Mouse (Mus musculus): ENCODE data around the gene Disp1.

Gene Disp1

DNA sequence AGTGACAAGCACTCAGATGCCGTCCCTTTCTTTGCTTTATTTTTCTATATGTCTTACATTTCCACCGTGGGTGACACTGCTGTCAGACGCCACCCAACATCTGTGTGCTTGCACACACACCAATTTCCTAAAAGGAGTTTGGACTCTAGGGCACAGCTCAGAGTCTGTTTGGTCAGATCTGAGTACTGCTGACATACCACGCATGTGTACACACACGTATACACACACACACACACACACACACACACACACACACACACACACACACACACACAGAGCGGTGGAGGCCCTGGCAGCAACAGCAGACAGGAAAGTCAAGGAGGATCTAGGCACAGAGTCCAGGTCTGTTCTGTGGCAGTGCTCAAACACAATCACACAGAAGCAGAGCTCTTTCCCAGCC, 61.1 kb downstream of the Disp1 start:
- DNase-seq, result no peak

- DNase-seq, result peak; percentile 49
These were observed 62.1 kb downstream of the Disp1 start for GRCm38 (mm10) chr1:183159183-183159582.

GRCm38 (mm10) chr1:183155600-183155999, 65.7 kb downstream of the Disp1 start:
- DNase-seq, result peak; percentile 97

DNA sequence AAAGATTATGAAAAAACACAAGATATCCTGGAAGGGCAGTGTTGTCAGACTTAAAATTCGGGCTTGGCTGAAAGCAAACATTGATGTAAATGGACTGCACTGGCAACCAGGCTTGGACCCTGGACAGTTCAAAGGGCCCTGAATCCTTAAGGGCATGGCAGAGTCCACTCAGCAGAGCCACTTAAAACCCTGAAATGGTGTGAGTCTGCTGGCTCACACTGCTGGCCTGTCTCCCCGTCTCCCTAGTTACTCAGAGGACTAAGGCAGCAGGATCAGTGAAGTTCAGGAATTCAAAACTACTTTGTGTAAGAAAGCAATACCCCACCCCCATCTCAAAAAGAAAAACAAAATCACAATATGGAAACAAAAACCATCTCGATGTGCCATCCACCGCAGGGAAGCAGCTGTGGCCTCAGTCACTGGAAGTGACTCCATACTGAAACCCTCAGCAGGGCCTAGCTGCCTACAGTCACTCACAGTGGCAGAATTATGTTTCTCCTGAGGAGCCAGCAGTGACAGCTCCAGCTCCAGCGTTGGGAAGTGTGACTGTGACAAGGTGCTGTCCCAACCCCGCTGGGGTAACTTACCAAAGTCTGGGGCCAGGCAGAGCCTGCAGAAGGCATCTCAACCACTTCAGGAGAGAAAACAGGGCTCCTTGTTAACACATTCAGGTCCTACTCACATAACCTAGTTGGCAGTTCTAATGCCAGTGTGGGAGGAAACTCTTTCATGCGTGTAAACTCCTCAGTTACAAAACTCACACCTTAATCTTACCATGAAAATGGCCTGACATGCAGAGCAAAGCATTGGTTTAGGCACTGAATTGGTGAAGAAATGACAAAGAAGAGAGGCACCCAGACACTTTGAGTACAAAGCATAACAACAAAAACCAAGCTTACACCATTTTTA, 66.8 kb downstream of the Disp1 start:
- DNase-seq, result peak; percentile 87

- no peak for DNase-seq
These were observed 68.0 kb downstream of the Disp1 start for GRCm38 (mm10) chr1:183153354-183153753.

DNA sequence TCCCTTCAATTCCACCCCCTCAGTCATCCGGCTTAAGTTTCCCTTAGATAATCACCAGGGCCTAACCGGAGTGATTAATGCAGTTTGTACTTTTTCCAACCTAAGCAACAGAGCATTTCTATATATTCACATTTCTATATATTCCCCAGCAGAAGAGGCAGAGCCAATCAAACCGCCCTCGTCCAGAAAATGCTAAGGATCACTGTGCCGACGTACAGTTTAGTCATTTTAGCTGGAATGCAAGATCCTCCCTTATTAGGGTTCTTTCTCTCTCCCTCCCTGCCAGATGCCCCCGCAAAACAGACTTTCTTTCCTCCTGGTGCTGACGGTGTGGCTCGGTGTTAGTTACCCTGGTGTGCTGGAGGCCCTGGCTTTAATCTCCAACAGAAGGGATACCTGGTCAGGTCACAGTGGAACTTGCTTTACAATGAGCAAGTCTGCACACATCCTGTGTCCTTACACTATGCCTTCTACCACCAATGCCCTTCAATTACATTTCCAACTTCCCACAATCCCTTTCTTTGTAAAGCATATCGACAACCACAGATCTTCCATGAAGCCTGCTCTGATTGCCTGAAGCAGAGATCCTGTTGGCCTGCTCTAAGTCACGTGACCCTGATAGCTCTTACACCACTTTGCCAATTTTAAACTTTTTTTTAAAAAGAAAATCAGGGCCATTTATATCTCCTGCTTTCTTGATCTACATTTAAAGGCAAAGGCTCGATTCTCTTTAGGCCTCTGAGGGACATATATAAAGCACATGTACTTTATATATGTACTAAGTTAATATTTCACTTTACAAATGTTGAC, 69.6 kb downstream of the Disp1 start:
- DNase-seq, result peak; percentile 80

DNA sequence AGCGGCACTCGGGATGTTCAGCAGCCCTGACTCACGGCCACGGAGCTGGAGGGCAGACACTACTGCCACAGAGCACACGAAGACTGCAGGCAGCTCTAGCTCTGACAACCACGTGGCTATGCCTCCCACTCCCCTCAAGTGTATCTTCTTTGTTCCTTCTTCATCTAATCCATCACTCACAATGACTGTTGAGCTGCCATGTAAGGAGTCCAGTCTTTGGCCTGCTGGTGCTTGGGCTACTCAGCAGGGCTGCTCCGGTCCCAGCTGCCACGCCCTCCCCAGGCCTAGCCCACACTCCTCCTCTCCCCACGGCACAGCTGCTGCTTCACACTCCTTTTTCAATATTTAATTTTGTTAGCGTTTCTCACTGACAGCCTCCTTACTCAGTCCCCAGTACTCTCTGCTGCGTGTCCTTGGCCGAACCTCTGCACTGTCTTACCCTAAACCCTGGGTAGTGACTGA, 70.9 kb downstream of the Disp1 start:
- peak; percentile 88 for DNase-seq

- peak; percentile 55 for DNase-seq
These were observed 71.7 kb downstream of the Disp1 start for GRCm38 (mm10) chr1:183149571-183150105.

DNA sequence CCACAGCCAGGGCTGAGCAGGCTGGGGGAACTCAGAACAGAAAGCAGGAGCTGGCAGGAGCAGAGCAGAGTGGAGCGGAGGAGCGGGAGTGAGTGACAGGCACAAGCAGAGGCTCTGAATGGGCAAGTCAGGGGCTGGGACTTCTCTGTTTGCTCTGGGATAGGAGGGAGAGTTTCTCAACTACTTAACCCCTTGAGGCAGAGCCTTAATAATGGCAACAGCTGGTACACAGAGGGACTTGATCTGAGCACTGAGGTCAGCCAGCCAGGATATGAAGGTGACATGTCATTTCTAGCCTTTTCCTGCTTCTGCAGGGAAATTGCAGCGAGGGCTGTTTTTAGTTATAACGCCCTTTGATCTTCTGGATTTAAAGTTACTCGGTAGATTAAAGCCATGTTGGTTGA, 73.9 kb downstream of the Disp1 start:
- peak; percentile 98 for DNase-seq

DNA sequence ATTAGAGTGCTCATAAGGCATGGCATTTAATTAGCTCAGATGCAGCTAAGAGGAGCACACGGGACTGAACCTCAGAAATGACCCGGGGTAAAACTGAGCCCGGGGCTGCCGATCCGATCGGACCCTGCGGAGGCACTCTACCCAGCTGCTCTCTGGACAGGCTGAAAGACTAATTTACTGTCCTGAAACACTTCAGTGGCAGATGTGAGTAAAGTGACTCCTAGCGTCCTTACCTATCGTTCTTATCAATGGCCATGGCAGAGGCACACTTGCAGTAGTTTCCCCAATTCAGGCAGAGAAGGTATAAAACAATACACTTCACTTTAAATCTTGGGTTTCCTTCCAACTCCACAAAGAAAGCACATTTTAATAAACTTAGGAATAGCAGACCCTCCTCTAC, 74.5 kb downstream of the Disp1 start:
- peak; percentile 87 for DNase-seq

- DNase-seq, result peak; percentile 87
These were observed 75.1 kb downstream of the Disp1 start for GRCm38 (mm10) chr1:183146102-183146735.

DNA sequence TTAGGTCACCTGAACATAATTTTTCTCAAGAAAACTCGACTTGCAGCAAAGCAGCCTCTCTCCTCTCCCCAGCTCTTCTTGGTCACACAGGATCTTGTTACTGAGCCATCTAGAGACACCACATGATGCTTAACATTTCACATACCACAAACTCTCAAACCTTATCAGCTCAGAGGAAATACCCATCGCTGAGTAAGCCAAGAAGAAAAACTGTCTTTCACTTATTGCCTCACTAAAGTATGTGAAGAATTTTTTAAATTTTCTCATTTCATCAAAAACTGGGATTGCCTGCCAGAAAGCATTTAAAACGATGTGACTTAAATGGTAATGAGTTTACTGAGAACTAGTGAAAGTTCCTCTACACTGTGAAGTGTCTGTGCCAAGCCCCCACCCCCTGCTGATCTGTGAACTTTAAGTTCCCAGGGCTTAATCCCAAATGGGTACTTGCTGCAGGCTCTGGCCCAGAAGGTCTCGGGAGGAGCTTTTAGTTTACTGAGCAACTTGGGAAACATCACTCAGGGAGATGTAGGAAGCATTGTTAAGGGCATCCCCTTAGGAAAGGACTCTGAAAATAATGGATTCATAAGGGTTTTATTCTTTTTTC, 76.6 kb downstream of the Disp1 start:
- DNase-seq, result peak; percentile 78

DNA sequence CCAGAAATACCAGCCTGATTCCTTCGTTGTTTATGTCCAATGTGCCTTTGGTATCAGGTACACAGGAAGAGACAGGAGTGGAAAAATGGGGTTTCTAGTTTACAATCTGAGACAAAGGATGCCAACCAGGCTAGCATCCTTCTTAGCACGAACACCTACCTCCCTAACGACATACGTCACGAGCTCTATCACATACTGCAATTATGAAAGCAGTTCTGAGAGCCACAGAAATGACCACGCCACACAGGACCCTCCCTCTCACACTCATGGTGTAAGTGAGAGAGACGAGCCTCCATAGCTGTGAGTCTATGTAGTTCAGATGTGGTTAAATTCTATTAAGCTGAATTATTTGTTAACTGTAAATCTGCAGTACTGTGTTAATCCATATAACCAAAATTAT, 78.1 kb downstream of the Disp1 start:
- peak; percentile 70 for DNase-seq

GRCm38 (mm10) chr1:183142566-183142965, 78.8 kb downstream of the Disp1 start:
- peak; percentile 70 for DNase-seq

DNA sequence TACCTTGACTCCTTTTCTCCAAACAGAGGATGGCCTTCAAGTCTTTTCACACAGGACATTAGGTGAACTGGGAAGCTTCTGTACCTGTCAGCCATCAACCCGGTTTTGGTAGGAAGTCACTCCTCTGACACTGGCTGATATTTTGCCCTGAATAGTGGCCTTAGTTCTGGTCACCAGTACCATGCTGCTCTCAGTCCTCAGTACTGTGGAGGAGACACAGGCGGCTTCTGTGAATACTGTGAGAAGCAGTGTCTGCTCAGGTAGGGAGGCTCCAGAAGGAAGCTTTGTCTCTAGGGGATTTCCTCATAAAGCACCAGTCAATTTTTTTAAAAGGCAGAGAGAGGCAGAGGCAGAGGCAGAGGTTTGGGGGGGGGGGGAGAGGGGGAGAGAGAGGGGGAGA, 80.0 kb downstream of the Disp1 start:
- peak; percentile 46 for DNase-seq

- DNase-seq, result peak; percentile 87
These were observed 80.6 kb downstream of the Disp1 start for GRCm38 (mm10) chr1:183140511-183141268.

DNA sequence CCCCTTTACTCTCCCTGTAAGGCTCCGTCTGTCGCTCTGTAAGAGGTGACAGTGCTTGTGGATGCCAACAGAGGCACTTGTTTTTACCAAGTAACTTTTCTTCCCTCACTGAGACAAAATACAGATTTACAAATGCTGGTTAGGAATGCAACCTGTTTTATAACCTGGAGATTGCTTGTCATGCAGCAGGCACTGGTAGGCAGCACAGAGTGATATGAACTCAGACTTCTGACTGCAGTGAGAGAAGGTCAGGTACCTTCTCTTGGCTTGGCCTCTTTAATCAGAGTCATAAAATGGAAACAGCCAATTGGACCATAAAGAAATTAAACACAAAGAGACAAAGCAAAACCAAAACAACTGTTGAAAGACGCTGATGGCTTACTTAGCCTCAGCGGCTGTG, 83.2 kb downstream of the Disp1 start:
- peak; percentile 51 for DNase-seq

DNA sequence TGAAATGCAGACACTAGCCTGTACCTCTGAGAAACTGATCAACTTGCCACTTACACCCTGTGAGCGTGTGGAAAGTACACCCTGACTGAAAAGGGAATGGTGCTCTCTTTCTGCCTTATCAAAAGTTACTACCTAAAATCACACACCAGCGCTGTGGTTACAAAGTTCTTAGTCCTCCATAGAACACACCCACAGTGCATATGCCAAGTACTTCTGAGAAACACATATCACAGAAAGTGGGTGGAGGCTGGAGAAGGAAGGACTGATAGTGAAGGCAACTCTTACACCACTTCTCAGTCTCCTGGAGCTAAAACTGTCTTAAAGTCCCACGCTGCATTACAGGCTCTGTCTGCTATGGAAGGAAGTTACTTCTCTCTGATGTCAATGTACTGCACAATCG, 86.9 kb downstream of the Disp1 start:
- DNase-seq, result peak; percentile 75

DNA sequence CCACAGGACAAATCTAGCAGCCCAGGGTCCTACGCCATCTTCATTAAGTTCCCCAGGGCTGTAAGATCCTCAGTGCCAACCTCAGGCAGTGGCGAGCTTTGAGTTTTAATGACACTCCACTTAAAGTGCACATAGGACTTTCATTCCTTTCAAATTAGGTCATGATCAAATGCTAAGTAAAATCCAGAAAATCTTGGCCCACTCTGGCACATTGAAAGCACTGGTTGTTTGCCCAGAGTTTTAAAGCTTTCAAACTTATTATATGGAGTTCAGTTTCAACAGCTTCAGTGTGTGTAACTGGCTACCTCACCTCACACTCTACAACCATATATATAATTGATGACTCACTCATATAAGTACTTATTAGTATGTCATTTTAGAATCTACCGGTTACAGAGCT, 87.9 kb downstream of the Disp1 start:
- DNase-seq, result no peak

- no peak for DNase-seq
These were observed 94.1 kb downstream of the Disp1 start for GRCm38 (mm10) chr1:183127246-183127645.

- DNase-seq, result peak; percentile 53
These were observed 97.6 kb downstream of the Disp1 start for GRCm38 (mm10) chr1:183123725-183124124.
